Mouse (Mus musculus): ENCODE measurements around the gene Slc44a1. TPM values are rescaled to one million over a fixed set of nuclear protein-coding genes. Genes with fewer than 3 reads are reported as not detected.
A peak's percentile ranks its signal among the peaks of the same experiment; 100 is the strongest.

Gene Slc44a1
- polyA plus RNA-seq, 1 experiment, result 18.1 TPM

DNA sequence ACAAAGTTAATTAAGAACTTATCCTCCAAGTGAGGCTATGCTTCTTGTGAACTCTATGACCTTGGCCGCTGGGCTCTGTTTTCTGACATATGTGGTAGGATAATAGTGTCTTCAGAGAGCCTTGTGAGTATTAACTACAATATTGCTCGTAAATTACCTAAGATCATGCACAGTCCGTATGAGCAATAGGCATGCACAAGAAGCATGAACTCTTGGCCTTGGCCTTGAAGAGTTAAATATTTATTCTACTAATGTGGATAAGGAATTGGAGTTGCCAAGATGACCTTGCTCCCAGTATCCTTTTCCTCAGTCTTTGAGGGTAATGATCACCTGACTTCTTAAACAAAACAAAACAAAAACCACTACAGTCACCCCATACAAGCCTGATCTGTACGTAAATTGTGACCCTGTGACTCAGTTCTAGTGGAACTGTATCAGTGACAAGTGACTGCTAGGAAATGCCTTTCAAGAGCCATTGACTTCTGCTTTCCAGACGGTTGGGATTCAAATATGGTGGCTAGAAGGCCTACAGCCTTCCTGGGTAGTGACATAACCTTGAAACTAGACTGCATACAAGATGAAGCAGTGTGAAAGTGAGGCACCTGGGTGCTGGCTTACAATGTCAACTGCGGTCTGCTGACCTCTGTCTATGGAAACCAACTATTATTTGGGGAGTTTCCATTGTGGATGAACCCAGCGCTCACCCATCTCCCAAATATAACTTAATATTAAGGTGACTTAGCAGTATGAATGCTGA is 150.7 kb downstream of the Slc44a1 start:
- DNase-seq, result no peak

DNA sequence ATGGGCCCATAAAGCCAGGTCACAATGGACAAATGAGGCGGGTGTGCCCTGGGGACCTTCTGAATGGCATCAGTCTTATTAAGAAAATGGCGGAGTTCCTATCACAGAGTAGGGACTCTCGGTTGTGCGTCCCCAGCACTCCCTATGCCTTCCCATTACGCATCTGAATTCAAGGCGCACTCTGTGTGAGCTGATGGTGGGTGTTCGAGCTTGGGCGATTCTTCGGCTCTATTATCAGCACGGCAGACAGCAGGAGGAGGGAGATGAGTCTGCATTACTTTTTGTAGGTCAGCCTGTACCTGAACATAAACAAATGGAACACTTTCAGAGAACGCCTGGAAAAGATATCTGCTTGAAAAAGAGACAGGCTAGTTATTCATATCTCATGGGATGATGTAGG is 151.3 kb downstream of the Slc44a1 start:
- Histone ChIP-seq H3K27me3 (ENCODE audit: control insufficient read depth, insufficient read depth, low read length) (no peaks in the 10 kb centered on the region), H3K4me3 (ENCODE audit: control insufficient read depth, insufficient read depth, low read length) (no peak overlapping the region), H3K27ac (ENCODE audit: control insufficient read depth, insufficient read depth, low read length) (no peak overlapping the region), H3K36me3 (ENCODE audit: control insufficient read depth, insufficient read depth, low read length) (no peaks in the 10 kb centered on the region), H3K4me1 (replicated peaks; ENCODE audit: control insufficient read depth, insufficient read depth, low read length) (no peaks in the 10 kb centered on the region)
- WGBS, result 97% methylated on average over 11 of the region's 11 CpGs
- no peak for TF ChIP-seq CTCF (IDR thresholded peaks at IDR 0.05; ENCODE audit: borderline replicate concordance, control insufficient read depth, extremely low read depth, insufficient read depth, low read length, poor library complexity)
- TF ChIP-seq POLR2A (IDR thresholded peaks at IDR 0.05; ENCODE audit: control insufficient read depth, extremely low read depth, insufficient read depth, low read length, poor library complexity), result no peak
- no peak for DNase-seq

More for the DNA sequence above, 150.7 kb downstream of the Slc44a1 start:
- Histone ChIP-seq H3K27ac (ENCODE audit: control insufficient read depth, insufficient read depth, low read length) (no peak overlapping the region), H3K27me3 (ENCODE audit: control insufficient read depth, insufficient read depth, low read length) (no peaks in the 10 kb centered on the region), H3K4me3 (ENCODE audit: control insufficient read depth, insufficient read depth, low read length) (no peak overlapping the region), H3K36me3 (ENCODE audit: control insufficient read depth, insufficient read depth, low read length) (no peaks in the 10 kb centered on the region), H3K4me1 (replicated peaks; ENCODE audit: control insufficient read depth, insufficient read depth, low read length) (no peaks in the 10 kb centered on the region)
- 92% methylated on average over 7 of the region's 7 CpGs for WGBS
- TF ChIP-seq CTCF (IDR thresholded peaks at IDR 0.05; ENCODE audit: borderline replicate concordance, control insufficient read depth, extremely low read depth, insufficient read depth, low read length, poor library complexity) (no peak), POLR2A (IDR thresholded peaks at IDR 0.05; ENCODE audit: control insufficient read depth, extremely low read depth, insufficient read depth, low read length, poor library complexity) (no peak)

DNA sequence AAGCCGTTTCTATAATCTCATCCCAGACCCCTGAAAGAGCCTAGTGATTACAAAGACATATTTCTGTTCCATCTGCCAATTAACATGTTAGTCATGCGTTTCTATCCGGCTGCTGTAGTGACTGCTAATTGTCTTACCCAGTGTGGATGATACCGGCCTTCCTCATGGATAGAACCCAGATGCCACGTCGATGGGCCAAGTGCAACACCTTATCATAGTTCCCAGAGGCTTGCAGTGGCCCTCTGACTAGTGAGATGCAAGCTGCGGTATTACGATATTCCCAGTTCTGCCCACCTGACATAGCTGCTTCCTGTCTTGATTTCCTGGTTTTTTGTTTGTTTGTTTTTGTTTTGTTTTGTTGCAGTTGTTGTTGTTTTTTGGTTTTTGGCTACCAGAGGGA is 151.7 kb downstream of the Slc44a1 start:
- Histone ChIP-seq H3K4me3 (ENCODE audit: control insufficient read depth, insufficient read depth, low read length) (no peak overlapping the region), H3K27ac (ENCODE audit: control insufficient read depth, insufficient read depth, low read length) (no peak overlapping the region)

DNA sequence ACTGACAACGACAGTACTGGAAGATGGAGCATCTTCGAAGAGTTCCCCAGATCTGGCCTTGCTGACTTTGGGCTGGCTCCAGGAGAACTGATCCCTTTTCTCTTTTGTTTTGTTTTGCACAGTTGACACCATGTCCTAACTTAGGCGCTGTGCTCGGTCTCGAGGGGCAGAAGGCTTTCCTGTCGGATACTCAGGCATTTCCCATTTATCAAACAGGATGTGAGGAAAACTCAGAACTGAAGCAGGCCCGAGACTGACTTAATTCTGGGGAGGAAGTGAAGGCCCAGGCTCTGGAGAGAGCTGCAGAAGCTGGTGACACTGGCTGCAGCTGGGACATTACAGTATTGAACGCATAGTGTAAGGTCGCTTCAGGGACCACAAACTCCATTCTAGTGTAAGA is 152.2 kb downstream of the Slc44a1 start:
- Histone ChIP-seq H3K27ac (ENCODE audit: control insufficient read depth, insufficient read depth, low read length) (no peak overlapping the region), H3K4me3 (ENCODE audit: control insufficient read depth, insufficient read depth, low read length) (no peak overlapping the region), H3K36me3 (ENCODE audit: control insufficient read depth, insufficient read depth, low read length) (no peaks in the 10 kb centered on the region), H3K4me1 (replicated peaks; ENCODE audit: control insufficient read depth, insufficient read depth, low read length) (no peaks in the 10 kb centered on the region), H3K27me3 (ENCODE audit: control insufficient read depth, insufficient read depth, low read length) (no peaks in the 10 kb centered on the region)
- TF ChIP-seq CTCF (IDR thresholded peaks at IDR 0.05; ENCODE audit: borderline replicate concordance, control insufficient read depth, extremely low read depth, insufficient read depth, low read length, poor library complexity), result no peak
- TF ChIP-seq POLR2A (IDR thresholded peaks at IDR 0.05; ENCODE audit: control insufficient read depth, extremely low read depth, insufficient read depth, low read length, poor library complexity), result no peak
- DNase-seq, result no peak
- WGBS, result 89% methylated on average over 9 of the region's 9 CpGs

More for the DNA sequence above, 151.7 kb downstream of the Slc44a1 start:
- Histone ChIP-seq H3K36me3 (ENCODE audit: control insufficient read depth, insufficient read depth, low read length) (no peaks in the 10 kb centered on the region), H3K27me3 (ENCODE audit: control insufficient read depth, insufficient read depth, low read length) (no peaks in the 10 kb centered on the region), H3K4me1 (replicated peaks; ENCODE audit: control insufficient read depth, insufficient read depth, low read length) (no peaks in the 10 kb centered on the region)
- 91% methylated on average over 8 of the region's 8 CpGs for WGBS
- no peak for TF ChIP-seq POLR2A (IDR thresholded peaks at IDR 0.05; ENCODE audit: control insufficient read depth, extremely low read depth, insufficient read depth, low read length, poor library complexity)
- TF ChIP-seq CTCF (IDR thresholded peaks at IDR 0.05; ENCODE audit: borderline replicate concordance, control insufficient read depth, extremely low read depth, insufficient read depth, low read length, poor library complexity), result no peak
- DNase-seq, result no peak

DNA sequence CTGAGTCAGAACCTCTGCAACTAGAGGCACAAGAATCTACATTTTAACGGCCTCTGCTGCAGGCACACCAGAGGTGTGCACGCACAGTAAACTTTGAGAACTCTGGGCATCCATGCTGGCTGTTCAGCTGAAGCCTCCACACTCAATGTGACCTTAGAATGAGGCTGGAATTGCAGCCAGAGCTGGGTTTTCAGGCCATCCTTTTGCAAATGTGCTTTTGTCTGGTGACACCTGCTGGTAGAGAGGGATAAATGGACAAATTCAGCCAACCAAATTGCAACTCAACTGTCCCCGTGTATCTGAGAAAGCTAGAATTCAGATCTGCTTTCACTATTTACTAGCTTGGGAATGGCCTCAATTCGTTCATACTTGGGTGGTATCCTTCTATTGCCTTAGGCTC is 154.0 kb downstream of the Slc44a1 start:
- no peak for TF ChIP-seq CTCF (IDR thresholded peaks at IDR 0.05; ENCODE audit: borderline replicate concordance, control insufficient read depth, extremely low read depth, insufficient read depth, low read length, poor library complexity)
- TF ChIP-seq POLR2A (IDR thresholded peaks at IDR 0.05; ENCODE audit: control insufficient read depth, extremely low read depth, insufficient read depth, low read length, poor library complexity), result no peak
- H3K4me3 ChIP-seq (ENCODE audit: control insufficient read depth, insufficient read depth, low read length), result no peak overlapping the region

DNA sequence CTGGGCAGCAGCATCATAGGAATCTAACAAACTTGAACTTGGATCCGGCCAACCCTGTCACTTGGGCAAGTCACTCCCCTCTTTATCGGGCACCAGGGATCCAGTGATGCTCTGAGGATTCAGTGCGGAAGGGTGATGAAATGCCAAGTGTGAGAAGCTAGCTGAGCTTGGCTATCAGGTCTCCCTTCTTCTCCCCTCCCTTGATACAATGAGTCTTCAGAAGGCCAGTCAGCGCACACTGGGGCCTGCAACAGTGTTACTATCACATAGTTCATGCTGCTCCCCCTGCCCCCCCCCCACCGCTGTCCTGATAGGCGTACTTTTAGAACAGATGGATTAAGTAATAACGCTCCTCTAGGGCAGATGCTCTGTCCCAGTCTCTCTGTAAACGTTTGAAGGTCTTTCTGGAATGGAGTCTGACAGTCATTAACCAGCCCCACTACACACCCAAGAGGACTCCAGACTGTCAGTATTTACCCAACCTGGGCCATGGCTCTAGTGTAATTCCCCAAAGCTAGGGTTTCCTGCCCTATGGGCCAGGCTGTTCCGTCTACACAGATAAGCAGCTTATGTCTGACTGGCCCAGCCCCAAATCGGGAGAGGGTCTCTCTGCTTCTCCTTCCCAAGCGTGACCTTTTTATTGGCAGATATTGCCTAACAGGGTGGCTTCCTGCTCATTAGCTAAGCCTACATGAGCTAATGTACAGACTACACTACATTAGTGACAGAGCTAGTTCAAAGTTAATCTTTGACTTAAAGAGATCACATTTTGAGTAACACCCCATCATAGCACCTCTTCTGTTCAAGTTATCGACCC is 155.2 kb downstream of the Slc44a1 start:
- Histone ChIP-seq H3K4me1 (replicated peaks; ENCODE audit: control insufficient read depth, insufficient read depth, low read length) (no peaks in the 10 kb centered on the region), H3K36me3 (ENCODE audit: control insufficient read depth, insufficient read depth, low read length) (no peaks in the 10 kb centered on the region), H3K27ac (ENCODE audit: control insufficient read depth, insufficient read depth, low read length) (no peak overlapping the region), H3K27me3 (ENCODE audit: control insufficient read depth, insufficient read depth, low read length) (no peaks in the 10 kb centered on the region), H3K4me3 (ENCODE audit: control insufficient read depth, insufficient read depth, low read length) (no peak overlapping the region)
- 94% methylated on average over 12 of the region's 12 CpGs for WGBS
- TF ChIP-seq CTCF (IDR thresholded peaks at IDR 0.05; ENCODE audit: borderline replicate concordance, control insufficient read depth, extremely low read depth, insufficient read depth, low read length, poor library complexity) (no peak), POLR2A (IDR thresholded peaks at IDR 0.05; ENCODE audit: control insufficient read depth, extremely low read depth, insufficient read depth, low read length, poor library complexity) (no peak)
- DNase-seq, result no peak

More for the DNA sequence above, 154.0 kb downstream of the Slc44a1 start:
- DNase-seq, result peak; percentile 7
- 30% methylated on average over 4 of the region's 4 CpGs for WGBS
- Histone ChIP-seq H3K4me1 (replicated peaks; ENCODE audit: control insufficient read depth, insufficient read depth, low read length) (no peaks in the 10 kb centered on the region), H3K27ac (ENCODE audit: control insufficient read depth, insufficient read depth, low read length) (no peak overlapping the region), H3K36me3 (ENCODE audit: control insufficient read depth, insufficient read depth, low read length) (no peaks in the 10 kb centered on the region), H3K27me3 (ENCODE audit: control insufficient read depth, insufficient read depth, low read length) (no peaks in the 10 kb centered on the region)

Data from thymus, adult 2 months (tissue).